Mouse (Mus musculus) spleen, adult 2 months (tissue): ENCODE results near the gene Prss57. TPM values are rescaled to one million over a fixed set of nuclear protein-coding genes. Genes with fewer than 3 reads are reported as not detected.

Source experiments
- DNase-seq, 2 experiments: peaks; one replicate each; pipeline versions ENCODE4 v3.0.0 to v3.0.0-alpha.2; 2012 to 2021; ENCODE audit warnings: low spot score in 2 of 2, low read depth in 1 of 2
- H3K27ac ChIP-seq: fragments of 200-500 bp; 2 replicates; pipeline ENCODE4 v1.5.1; 2012; ENCODE audit warnings: low read length, inconsistent platforms; ENCODE audit not compliant: insufficient read depth
- H3K27me3 ChIP-seq: fragments of 200-500 bp; 2 replicates; pipeline ENCODE4 v1.6.1; 2012; ENCODE audit warnings: mild to moderate bottlenecking, moderate library complexity, low read length, inconsistent platforms; ENCODE audit not compliant: control insufficient read depth, insufficient read depth
- H3K36me3 ChIP-seq: fragments of 200-500 bp; 2 replicates; pipeline ENCODE4 v1.6.1; 2012; ENCODE audit warnings: mild to moderate bottlenecking, low read length, inconsistent platforms; ENCODE audit not compliant: control insufficient read depth, insufficient read depth
- H3K4me1 ChIP-seq: fragments of 200-500 bp; 2 replicates; pipeline ENCODE4 v1.6.1; 2011; ENCODE audit warnings: inconsistent platforms; ENCODE audit not compliant: control insufficient read depth, insufficient read depth, insufficient read length
- H3K4me3 ChIP-seq: fragments of 200-500 bp; 2 replicates; pipeline ENCODE4 v1.5.1; 2011; ENCODE audit warnings: mild to moderate bottlenecking, inconsistent platforms; ENCODE audit not compliant: insufficient read depth, insufficient read length; ENCODE audit errors: extremely low read depth
- CTCF ChIP-seq: fragments of 200-500 bp; IDR thresholded peaks from 2 replicates; pipeline ENCODE4 v1.5.1; 2011; ENCODE audit warnings: mild to moderate bottlenecking, inconsistent platforms; ENCODE audit not compliant: insufficient read depth, insufficient read length, insufficient replicate concordance; ENCODE audit errors: extremely low read depth
- POLR2A ChIP-seq: fragments of 200-500 bp; IDR thresholded peaks from 2 replicates; pipeline ENCODE4 v1.6.1; 2011; ENCODE audit warnings: low read depth, low read length, inconsistent platforms
- WGBS: fragments of 180-500 bp; shearing (Covaris S2); methylation state at CpG from one replicate; pipeline ENCODE4 v1.1.7; 2018; 5-methylcytosine and 5-hydroxymethylcytosine counted together
- polyA plus RNA-seq: library from polyadenylated mRNA; depleted of rRNA; stranded (reverse); fragments of >200 nt; gene quantifications from 2 replicates; pipeline ENCODE4 v1.2.3, GENCODE M21; 2012; rRNA removed

The Prss57 gene
- 1.4 and 1.6 TPM in 2 replicates for polyA plus RNA-seq

DNA sequence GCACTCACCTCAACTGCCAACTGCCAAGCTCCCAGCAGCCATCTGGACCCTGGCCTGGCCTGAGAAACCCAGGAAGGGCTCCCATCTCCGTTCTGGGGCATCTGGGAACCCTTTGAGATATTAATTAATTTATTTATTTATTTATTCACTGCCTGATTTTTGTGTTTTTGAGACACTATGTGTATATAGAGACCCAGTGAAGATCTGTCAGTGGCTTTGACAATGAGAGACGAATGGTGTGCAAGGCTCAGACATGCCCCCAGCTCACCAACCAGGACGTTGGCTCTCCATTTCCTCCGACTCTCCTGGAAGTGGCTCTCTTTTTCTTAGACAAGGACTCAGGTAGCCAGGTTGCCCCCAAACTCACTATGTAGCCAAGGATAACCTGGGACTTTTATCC is at the start of gene Prss57:
Gene Prss57, minus strand, starts transcription at position 101 of the 400 bp plus-strand sequence.
- peaks cover 2% of the 10 kb centered on the region for H3K4me1 ChIP-seq
- no peaks in the 10 kb centered on the region for H3K27me3 ChIP-seq
- DNase-seq: no peak
- H3K36me3 ChIP-seq: no peaks in the 10 kb centered on the region
- TF ChIP-seq POLR2A: no peak
- TF ChIP-seq CTCF: no peak
- WGBS: 74% methylated on average over 4 of the region's 4 CpGs
- no peak within 1 kb of the TSS for H3K27ac ChIP-seq
- no peak within 1 kb of the TSS for H3K4me3 ChIP-seq

DNA sequence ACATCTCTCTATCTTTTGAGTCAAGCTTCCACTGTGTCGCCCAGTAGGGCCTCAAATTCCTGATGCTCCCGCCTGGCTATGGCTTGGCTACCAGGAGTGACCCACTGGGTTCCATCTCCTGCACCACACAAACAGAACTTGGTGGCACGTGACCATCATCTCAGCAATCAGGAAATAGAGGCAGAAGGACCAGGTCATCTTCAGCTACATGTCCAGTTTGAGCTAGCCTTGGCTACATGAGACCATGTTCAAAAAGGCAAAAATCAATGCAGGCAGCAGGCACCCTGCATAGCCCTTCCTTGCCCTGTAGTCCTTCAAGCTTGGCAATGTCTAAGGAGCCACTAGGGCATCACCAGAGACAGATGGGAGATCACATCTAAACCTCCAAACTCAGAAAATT is 49.3 kb upstream of the Prss57 start:
- Histone ChIP-seq H3K4me1 (no peaks in the 10 kb centered on the region; the same call in 1 of the 2 replicates), H3K4me3 (no peak overlapping the region), H3K27me3 (no peaks in the 10 kb centered on the region), H3K27ac (no peak overlapping the region), H3K36me3 (no peaks in the 10 kb centered on the region)
- 87% methylated on average over 3 of the region's 3 CpGs for WGBS
- no peak for TF ChIP-seq POLR2A
- TF ChIP-seq CTCF: no peak
- no peak for DNase-seq

DNA sequence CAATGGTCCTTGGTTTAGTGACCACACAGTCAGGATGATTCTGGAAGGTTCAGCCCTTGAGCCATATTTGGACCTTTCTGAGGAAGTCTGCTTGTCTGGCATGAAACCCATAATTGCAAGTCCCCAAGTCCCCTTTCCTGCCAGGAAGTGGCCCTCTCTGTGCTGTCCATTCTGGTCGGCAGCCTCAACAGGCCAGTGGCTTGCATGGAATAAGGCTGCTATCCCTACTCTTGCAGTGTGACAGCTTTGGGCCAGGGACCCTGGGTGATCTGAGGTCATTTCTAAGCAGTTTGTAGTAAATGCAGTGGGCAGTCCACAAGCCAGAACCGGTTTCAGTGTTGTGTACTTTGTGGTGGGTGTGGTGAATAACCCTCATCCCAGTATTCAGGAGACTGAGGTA is 47.4 kb upstream of the Prss57 start:
- H3K4me3 ChIP-seq: no peak overlapping the region
- 60% methylated on average over 2 of the region's 2 CpGs for WGBS
- TF ChIP-seq POLR2A: no peak
- no peak for TF ChIP-seq CTCF

GRCm38 (mm10) chr10:79836918-79837317 is 46.2 kb upstream of the Prss57 start:
- Histone ChIP-seq H3K4me3 (no peak overlapping the region), H3K27ac (no peak overlapping the region), H3K36me3 (no peaks in the 10 kb centered on the region), H3K4me1 (no peaks in the 10 kb centered on the region; the same call in 1 of the 2 replicates), H3K27me3 (no peaks in the 10 kb centered on the region)
- 96% methylated on average over 3 of the region's 3 CpGs for whole genome bisulfite sequencing
- DNase-seq: no peak
- TF ChIP-seq POLR2A (no peak), CTCF (no peak)

More for the DNA sequence above, 47.4 kb upstream of the Prss57 start:
- Histone ChIP-seq H3K4me1 (no peaks in the 10 kb centered on the region; the same call in 1 of the 2 replicates), H3K27ac (no peak overlapping the region), H3K27me3 (no peaks in the 10 kb centered on the region), H3K36me3 (no peaks in the 10 kb centered on the region)
- DNase-seq: no peak

- peak; percentile 50 to 75 for DNase-seq
- H3K27me3 ChIP-seq: no peaks in the 10 kb centered on the region
- WGBS: 32% methylated on average over 9 of the region's 9 CpGs
- no peaks in the 10 kb centered on the region for H3K36me3 ChIP-seq
- H3K4me3 ChIP-seq: no peak overlapping the region
- TF ChIP-seq POLR2A (no peak), CTCF (peak; percentile 98)
- no peaks in the 10 kb centered on the region; the same call in 1 of the 2 replicates for H3K4me1 ChIP-seq
- no peak overlapping the region for H3K27ac ChIP-seq
Measured at GRCm38 (mm10) chr10:79834769-79835398, 44.1 kb upstream of the Prss57 start.

DNA sequence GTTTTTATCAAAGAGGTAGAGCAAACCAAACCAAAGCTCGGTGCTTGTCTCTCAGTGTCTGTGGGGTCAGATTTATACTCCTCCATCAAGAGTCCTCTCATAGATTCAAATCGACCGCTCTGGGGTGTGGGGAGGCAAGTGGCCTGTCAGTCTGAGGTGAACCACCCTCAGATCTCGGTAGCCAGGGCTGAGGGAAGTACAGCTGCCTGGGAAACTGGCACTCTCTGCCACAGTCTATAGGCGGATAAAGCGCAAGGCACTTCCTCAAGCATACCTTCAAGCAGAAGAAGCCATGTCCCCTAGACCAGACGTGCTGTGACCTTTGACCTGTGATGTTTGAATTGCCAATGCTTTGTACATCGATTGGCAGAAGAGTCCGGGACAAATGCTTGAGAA is 42.0 kb upstream of the Prss57 start:
- DNase-seq: no peak
- 47% methylated on average over 9 of the region's 9 CpGs for WGBS
- Histone ChIP-seq H3K4me1 (no peaks in the 10 kb centered on the region; the same call in 1 of the 2 replicates), H3K27me3 (no peaks in the 10 kb centered on the region), H3K36me3 (no peaks in the 10 kb centered on the region), H3K4me3 (no peak overlapping the region), H3K27ac (no peak overlapping the region)
- no peak for TF ChIP-seq CTCF

- Histone ChIP-seq H3K36me3 (no peaks in the 10 kb centered on the region), H3K27me3 (no peaks in the 10 kb centered on the region), H3K27ac (no peak overlapping the region), H3K4me3 (no peak overlapping the region), H3K4me1 (no peaks in the 10 kb centered on the region; the same call in 1 of the 2 replicates)
- TF ChIP-seq CTCF: no peak
- TF ChIP-seq POLR2A: no peak
- no peak for DNase-seq
- 12% methylated on average over 7 of the region's 7 CpGs for WGBS
Measured at GRCm38 (mm10) chr10:79832026-79832785, 41.4 kb upstream of the Prss57 start.
